ENCODE assay signal across 9 mouse cellular contexts in the genomic region with DNA sequence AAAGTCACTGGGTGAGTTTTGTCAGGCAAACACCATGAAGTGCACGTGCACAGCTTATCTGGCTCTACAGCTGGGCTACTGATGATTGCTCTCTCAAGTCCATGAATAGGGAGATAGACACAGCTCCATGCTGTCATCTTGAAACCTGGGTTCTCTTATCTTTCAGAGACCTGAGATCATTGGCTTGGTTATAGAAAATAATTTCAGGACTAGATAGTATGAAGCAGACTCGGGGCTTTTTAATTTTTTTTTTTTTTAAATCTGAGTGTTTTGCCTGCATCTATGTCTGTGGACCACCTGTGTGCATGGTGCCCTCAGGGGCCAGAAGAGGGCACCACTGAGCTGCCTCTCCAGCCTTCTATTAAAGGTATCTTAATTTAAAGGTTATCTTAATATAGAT. TPM values are rescaled to one million over a fixed set of nuclear protein-coding genes. Genes with fewer than 3 reads are reported as not detected.
DNase-seq lines count a peak whose midpoint lies in the region; ATAC-seq and TF ChIP-seq lines count a peak whose summit lies in the region.
"Had no signal": no experiment of that assay in that cellular context is flagged by ENCODE, and none has a peak within 500 bp of the region (broad histone marks: within the 10 kb centered on the region; RNA-seq: fewer than 3 reads in every experiment).

No protein-coding gene starts in this region.

- H3K4me1 ChIP-seq in heart, adult 2 months (ENCODE audit: control insufficient read depth, insufficient read depth, low read length), result peaks cover 3% of the 10 kb centered on the region; the same call in 1 of the 2 replicates
- no peaks in the 10 kb centered on the region for H3K4me1 ChIP-seq in testis, adult 2 months (ENCODE audit: control insufficient read depth, insufficient read depth, low read length)
- H3K4me1 ChIP-seq in stomach, postnatal 0 days (replicated peaks; ENCODE audit: control insufficient read depth, insufficient read depth), result no peaks in the 10 kb centered on the region
- no peaks in the 10 kb centered on the region for H3K4me1 ChIP-seq in hindbrain, embryonic 13.5 days (replicated peaks)
- no peaks in the 10 kb centered on the region for H3K4me1 ChIP-seq in kidney, embryonic 16.5 days (ENCODE audit: insufficient read depth, low read length)

- H3K27me3 ChIP-seq in heart, adult 2 months (ENCODE audit: control insufficient read depth, insufficient read depth, low read length), result no peaks in the 10 kb centered on the region
- H3K27me3 ChIP-seq in testis, adult 2 months (ENCODE audit: control insufficient read depth, insufficient read depth, low read length), result no peaks in the 10 kb centered on the region
- H3K27me3 ChIP-seq in stomach, postnatal 0 days (ENCODE audit: control insufficient read depth, insufficient read depth, low read length), result no peaks in the 10 kb centered on the region
- H3K27me3 ChIP-seq in hindbrain, embryonic 13.5 days, result no peaks in the 10 kb centered on the region
- no peaks in the 10 kb centered on the region for H3K27me3 ChIP-seq in kidney, embryonic 16.5 days (ENCODE audit: insufficient read depth, low read length)

- no peaks in the 10 kb centered on the region for H3K9me3 ChIP-seq in stomach, postnatal 0 days (ENCODE audit: control insufficient read depth, low read length)
- no peaks in the 10 kb centered on the region for H3K9me3 ChIP-seq in hindbrain, embryonic 13.5 days
- H3K9me3 ChIP-seq in kidney, embryonic 16.5 days (ENCODE audit: low read length), result no peaks in the 10 kb centered on the region

- TF ChIP-seq CTCF in heart, adult 2 months (IDR thresholded peaks at IDR 0.05), result peak; percentile 90
- peak; percentile 35; the same call in 1 of the 2 replicates for TF ChIP-seq CTCF in testis, adult 2 months (IDR thresholded peaks at IDR 0.05; ENCODE audit: control insufficient read depth, insufficient read depth, insufficient replicate concordance, low read depth, low read length)
- peak; percentile 66 for TF ChIP-seq CTCF in stomach, postnatal 0 days (IDR thresholded peaks at IDR 0.05; ENCODE audit: low read depth)

- peaks cover 11% of the 10 kb centered on the region for H3K36me3 ChIP-seq in heart, adult 2 months (ENCODE audit: control insufficient read depth, insufficient read depth, low read length)
- H3K36me3 ChIP-seq in testis, adult 2 months (ENCODE audit: control insufficient read depth, insufficient read depth, low read length), result no peaks in the 10 kb centered on the region; the same call in 1 of the 2 replicates
- H3K36me3 ChIP-seq in stomach, postnatal 0 days (ENCODE audit: control insufficient read depth, insufficient read depth, low read length), result peaks cover 7% of the 10 kb centered on the region; the same call in 1 of the 2 replicates
- peaks cover 31% of the 10 kb centered on the region for H3K36me3 ChIP-seq in hindbrain, embryonic 13.5 days
- H3K36me3 ChIP-seq in kidney, embryonic 16.5 days (ENCODE audit: insufficient read depth, low read length), result peaks cover 24% of the 10 kb centered on the region

- no peak for TF ChIP-seq EP300 in heart, adult 2 months (IDR thresholded peaks at IDR 0.05; ENCODE audit: insufficient read depth, low read depth, low read length)
- TF ChIP-seq EP300 in stomach, postnatal 0 days (optimal IDR thresholded peaks at IDR 0.05), result no peak

- no peak overlapping the region for H3K9ac ChIP-seq in heart, adult 2 months (ENCODE audit: low read depth, low read length)
- no peak overlapping the region for H3K9ac ChIP-seq in stomach, postnatal 0 days (ENCODE audit: low read length)
- H3K9ac ChIP-seq in hindbrain, embryonic 13.5 days, result no peak overlapping the region
- no peak overlapping the region for H3K9ac ChIP-seq in kidney, embryonic 16.5 days (replicated peaks; ENCODE audit: low read length)

- no peak for TF ChIP-seq POLR2A in heart, adult 2 months (IDR thresholded peaks at IDR 0.05; ENCODE audit: insufficient read depth, low read depth, low read length)
- no peak for TF ChIP-seq POLR2A in testis, adult 2 months (IDR thresholded peaks at IDR 0.05; ENCODE audit: control insufficient read depth, low read depth, low read length)

- H3K4me2 ChIP-seq in stomach, postnatal 0 days (replicated peaks; ENCODE audit: low read depth), result no peak overlapping the region
- H3K4me2 ChIP-seq in hindbrain, embryonic 13.5 days, result no peak overlapping the region
- H3K4me2 ChIP-seq in kidney, embryonic 16.5 days (replicated peaks; ENCODE audit: low read depth, low read length), result no peak overlapping the region

- no peak overlapping the region for H3K27ac ChIP-seq in heart, adult 2 months
- H3K27ac ChIP-seq in testis, adult 2 months (ENCODE audit: control insufficient read depth, insufficient read depth, low read depth, low read length), result no peak overlapping the region
- H3K27ac ChIP-seq in stomach, postnatal 0 days (replicated peaks), result no peak overlapping the region
- H3K27ac ChIP-seq in hindbrain, embryonic 13.5 days, result no peak overlapping the region
- H3K27ac ChIP-seq in kidney, embryonic 16.5 days (ENCODE audit: low read length), result no peak overlapping the region
- H3K27ac ChIP-seq: macrophage had no signal

- 10% methylated on average over 2 of the region's 2 CpGs for WGBS in heart, adult 2 months
- 13% methylated on average over 2 of the region's 2 CpGs for WGBS in stomach, postnatal 0 days
- 44% methylated on average over 2 of the region's 2 CpGs for WGBS in hindbrain, embryonic 13.5 days
- 25% methylated on average over 2 of the region's 2 CpGs for WGBS in kidney, embryonic 16.5 days

- H3K4me3 ChIP-seq in heart, adult 2 months, result no peak overlapping the region
- H3K4me3 ChIP-seq in testis, adult 2 months (ENCODE audit: control insufficient read depth, low read depth, low read length), result no peak overlapping the region
- no peak overlapping the region for H3K4me3 ChIP-seq in stomach, postnatal 0 days (ENCODE audit: low read depth, low read length)
- H3K4me3 ChIP-seq in hindbrain, embryonic 13.5 days, result no peak overlapping the region
- H3K4me3 ChIP-seq in kidney, embryonic 16.5 days (ENCODE audit: low read length), result no peak overlapping the region

- no peak for DNase-seq in heart, adult 2 months
- no peak for DNase-seq in heart, adult 11 months
- no peak for DNase-seq in testis, postnatal 14 days (ENCODE audit: low spot score)
- DNase-seq in stomach, postnatal 0 days (ENCODE audit: low spot score), result no peak

- H3K79me2 ChIP-seq in heart, adult 2 months (replicated peaks; ENCODE audit: control insufficient read depth, insufficient read depth, low read length), result no peaks in the 10 kb centered on the region

- intact Hi-C loops in heart, adult 2 months (cut with DNase I), result loop anchor here (2.0 to 5.0 kb wide), 2 partner anchors 38 to 85 kb away; partner anchors contain the start of gene Krt222

- ATAC-seq in granulocyte monocyte progenitor cell, adult 5-6 weeks (replicated peaks; ENCODE audit: poor library complexity, severe bottlenecking), result peak; percentile 58
- ATAC-seq in stomach, postnatal 0 days (ENCODE audit: low FRiP score, low TSS enrichment), result no peak
- ATAC-seq in hindbrain, embryonic 13.5 days (ENCODE audit: low FRiP score), result no peak
- ATAC-seq in kidney, embryonic 16.5 days (ENCODE audit: low FRiP score, low TSS enrichment), result no peak

RNA-seq across cellular contexts. Expression of gene Smarce1, which starts 23.9 kb away (rescaled TPM):
- 10 to 100 TPM; 41.8 to 44.6 TPM for total RNA-seq in heart, adult 2 months (2021)
- polyA plus RNA-seq in heart, adult 2 months (2012; rRNA removed), result 22.2 and 29.3 TPM in 2 replicates
- 18.5 and 18.8 TPM in 2 replicates for polyA plus RNA-seq in testis, adult 2 months (2012; rRNA removed)
- 91.7 and 118 TPM in 2 replicates for total RNA-seq in granulocyte monocyte progenitor cell, adult 5-6 weeks (2014; fragmentation: Nextera tagmentation)
- total RNA-seq in granulocyte monocyte progenitor cell, adult 5-6 weeks (2017), result 256 and 293 TPM in 2 replicates
- polyA plus RNA-seq in stomach, postnatal 0 days (2015; fragmentation: Nextera tagmentation; extraction: Ambion mirVana), result 90.3 and 91.6 TPM in 2 replicates
- polyA plus RNA-seq in hindbrain, embryonic 13.5 days (2015; fragmentation: Nextera tagmentation; extraction: Ambion mirVana), result 344 and 354 TPM in 2 replicates
- polyA plus RNA-seq in kidney, embryonic 16.5 days (2015; fragmentation: Nextera tagmentation; extraction: Ambion mirVana), result 260 and 277 TPM in 2 replicates

RNA-seq across cellular contexts. Expression of gene Krt222, which starts 36.9 kb away (rescaled TPM):
- total RNA-seq in heart, adult 2 months (2021), result 10 to 100 TPM; 26.9 to 31.0 TPM
- polyA plus RNA-seq in heart, adult 2 months (2012; rRNA removed), result 6.8 and 12.7 TPM in 2 replicates
- polyA plus RNA-seq in testis, adult 2 months (2012; rRNA removed), result 0.12 TPM in 1 of 2 replicates, not detected in the other
- total RNA-seq in granulocyte monocyte progenitor cell, adult 5-6 weeks (2014; fragmentation: Nextera tagmentation), result not detected in 2 replicates
- total RNA-seq in granulocyte monocyte progenitor cell, adult 5-6 weeks (2017), result not detected in 2 replicates
- 0.25 and 0.33 TPM in 2 replicates for polyA plus RNA-seq in stomach, postnatal 0 days (2015; fragmentation: Nextera tagmentation; extraction: Ambion mirVana)
- 3.9 and 4.1 TPM in 2 replicates for polyA plus RNA-seq in hindbrain, embryonic 13.5 days (2015; fragmentation: Nextera tagmentation; extraction: Ambion mirVana)
- polyA plus RNA-seq in kidney, embryonic 16.5 days (2015; fragmentation: Nextera tagmentation; extraction: Ambion mirVana), result 0.26 and 0.31 TPM in 2 replicates
- polyA plus RNA-seq: macrophage had no signal

RNA-seq across cellular contexts. Expression of gene Ccr7, which starts 52.1 kb away (rescaled TPM):
- under 1 TPM; 0.29 to 0.59 TPM for total RNA-seq in heart, adult 2 months (2021)
- polyA plus RNA-seq in heart, adult 2 months (2012; rRNA removed), result 2.6 and 2.7 TPM in 2 replicates
- polyA plus RNA-seq in testis, adult 2 months (2012; rRNA removed), result 0.76 and 2.0 TPM in 2 replicates
- total RNA-seq in granulocyte monocyte progenitor cell, adult 5-6 weeks (2014; fragmentation: Nextera tagmentation), result not detected in 2 replicates
- 0.34 TPM in 1 of 2 replicates, not detected in the other for total RNA-seq in granulocyte monocyte progenitor cell, adult 5-6 weeks (2017)
- polyA plus RNA-seq in stomach, postnatal 0 days (2015; fragmentation: Nextera tagmentation; extraction: Ambion mirVana), result 0.05 and 0.07 TPM in 2 replicates
- not detected in 2 replicates for polyA plus RNA-seq in hindbrain, embryonic 13.5 days (2015; fragmentation: Nextera tagmentation; extraction: Ambion mirVana)
- polyA plus RNA-seq in kidney, embryonic 16.5 days (2015; fragmentation: Nextera tagmentation; extraction: Ambion mirVana), result 0.19 and 0.41 TPM in 2 replicates

Comparison
In these comparisons a context has a peak if more than half of its experiments do, and no peak if none do; other contexts are left out.
1. CTCF ChIP-seq: peak in every context shown above with its lines; median percentile 90 in heart, adult 2 months; 66 in stomach, postnatal 0 days; 35 in testis, adult 2 months.